Mouse (Mus musculus): ENCODE measurements around the gene Zbtb21.
"Not testable (repeated sequence)": the region's sequence is repeated elsewhere in the genome, so short reads cannot be mapped to it uniquely, and the experiment has no call there.

Gene Zbtb21

DNA sequence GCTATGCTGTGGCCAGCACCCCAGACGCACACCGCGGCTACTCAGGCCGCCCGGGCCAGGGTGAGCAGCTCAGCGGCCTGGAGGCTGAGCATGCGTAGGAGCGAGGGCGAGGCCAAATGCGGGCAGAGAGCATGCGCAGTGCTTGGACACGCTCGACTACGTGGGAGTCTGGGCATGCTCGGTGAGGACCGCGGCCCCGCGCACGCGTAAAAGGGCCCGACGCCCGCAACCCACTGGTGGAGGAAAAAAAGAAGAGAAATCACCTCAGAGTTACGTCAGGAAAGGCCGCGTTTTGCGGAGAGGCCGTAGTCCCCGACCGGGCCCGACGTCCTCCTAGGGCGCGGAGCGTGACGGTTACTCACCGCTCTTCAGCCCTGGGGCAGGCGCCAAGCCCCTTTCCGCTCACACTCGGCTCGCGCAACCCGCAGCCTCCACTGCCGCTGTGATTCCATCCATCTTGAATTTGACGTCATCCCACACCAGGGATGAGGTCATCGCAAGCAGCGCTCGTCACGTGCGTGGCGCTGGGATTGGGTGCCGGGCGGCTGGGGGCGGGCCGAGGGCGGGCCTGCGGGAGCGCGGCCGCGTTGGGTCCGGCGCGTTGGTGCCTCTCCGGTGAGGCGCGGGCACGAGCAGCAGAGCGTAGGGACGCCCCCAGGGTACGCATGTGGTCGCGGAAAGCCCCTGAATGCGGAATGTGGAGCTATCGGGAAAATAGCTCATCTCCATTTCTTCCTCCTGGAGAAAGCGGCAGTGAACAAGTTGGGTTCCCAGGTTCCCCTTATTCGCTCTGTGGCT is at the start of gene Zbtb21, which contains the start of gene C2cd2:
Zbtb21 (minus strand) TSS at position 472 of the 798 bp plus-strand sequence.
C2cd2 (minus strand) TSS at position 448 of the 798 bp plus-strand sequence.
- peak; percentile 96 to 98 for DNase-seq

DNA sequence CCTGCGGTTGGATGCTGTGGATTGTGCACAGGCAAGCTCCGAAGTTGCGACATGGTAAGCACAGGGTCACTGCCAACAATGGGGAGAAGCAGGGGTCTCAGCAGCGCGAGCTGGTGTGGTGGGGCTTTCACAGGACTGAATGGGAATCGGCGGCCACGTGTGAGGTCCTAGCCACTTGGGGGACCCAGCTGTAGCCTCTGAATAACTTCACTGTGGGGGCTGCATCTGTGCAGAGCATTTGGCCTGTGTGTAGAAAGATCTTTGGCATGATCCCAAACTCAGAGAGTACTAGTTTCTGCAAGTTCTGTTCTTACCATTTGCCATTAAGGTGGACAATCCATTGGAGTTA is 34.9 kb upstream of the Zbtb21 start:
- not testable (repeated sequence) for DNase-seq

DNA sequence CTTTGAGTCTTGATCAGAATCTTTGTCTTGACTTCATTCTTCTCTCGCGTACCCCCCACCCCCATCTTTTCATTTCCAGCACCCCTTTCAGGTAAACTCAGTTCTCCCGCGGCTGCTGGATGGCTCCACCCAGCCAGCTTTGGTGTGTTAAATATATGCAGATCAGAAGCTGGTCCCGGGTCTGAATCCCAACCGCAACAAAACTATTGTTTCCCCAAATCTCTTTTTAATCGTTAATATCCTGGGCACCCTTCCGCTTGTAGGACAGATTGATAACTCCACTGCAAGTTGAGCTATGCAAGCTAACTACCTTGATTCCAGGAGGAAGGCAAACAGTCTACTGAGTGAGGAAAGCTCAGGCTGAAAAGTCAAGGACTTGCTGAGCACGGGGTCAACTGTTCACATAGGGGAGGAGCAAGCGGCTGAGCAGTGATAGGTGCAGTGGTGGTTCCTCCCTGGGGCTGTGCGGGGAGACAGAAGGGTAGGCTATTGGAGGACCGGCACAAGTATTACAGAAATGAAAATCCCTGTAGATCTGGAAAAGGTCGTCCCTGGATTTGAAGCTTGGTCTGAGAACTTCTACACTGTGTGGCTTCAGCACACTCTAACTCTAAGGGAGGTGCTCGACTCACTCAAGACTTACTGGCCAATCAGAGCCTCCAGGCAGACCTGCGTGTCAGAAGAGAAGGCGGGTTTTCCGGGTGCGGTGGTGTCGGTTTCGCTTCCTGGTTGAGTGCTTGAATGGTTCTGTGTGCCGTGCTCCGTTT is 34.4 kb upstream of the Zbtb21 start, which contains the start of gene B230307C23Rik:
B230307C23Rik (plus strand) TSS at position 700 of the 767 bp plus-strand sequence.
- peak; percentile 89 to 90 for DNase-seq

DNA sequence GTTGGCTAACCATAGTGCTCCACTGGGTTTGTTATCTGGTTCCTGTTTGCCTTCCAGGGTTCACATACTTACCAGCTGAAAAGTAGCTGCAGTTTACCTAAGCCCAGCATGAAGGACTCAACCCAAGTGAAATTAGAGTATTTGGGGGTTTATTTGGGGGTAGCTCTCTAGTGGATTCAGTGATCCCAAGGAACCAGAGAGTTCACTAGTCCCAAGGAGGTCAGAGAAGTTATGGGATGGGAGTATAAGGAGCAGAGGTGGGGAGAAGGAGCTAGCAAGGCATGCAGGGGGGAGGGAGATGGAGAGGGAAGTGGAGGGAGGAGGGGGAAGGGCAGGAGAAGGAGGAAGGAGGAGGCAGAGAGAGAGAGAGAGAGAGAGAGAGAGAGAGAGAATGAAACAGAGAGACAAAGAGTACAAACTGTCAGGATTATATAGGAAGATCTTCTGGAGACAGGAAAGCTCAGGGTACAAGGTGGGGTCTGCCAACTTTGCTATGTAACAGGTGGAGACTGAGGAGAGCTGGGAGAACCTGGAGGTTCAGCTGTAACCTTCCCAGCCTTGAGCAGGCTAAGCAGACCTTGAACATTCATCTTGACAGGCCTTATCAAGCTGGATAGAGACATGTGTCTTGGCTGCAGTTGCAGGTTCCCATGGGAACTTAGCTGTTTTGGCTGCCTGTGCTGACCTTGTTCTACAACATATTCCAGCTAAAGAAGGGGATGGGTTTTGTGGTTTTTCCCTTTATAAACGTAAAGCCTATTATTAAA is 33.6 kb upstream of the Zbtb21 start:
- DNase-seq = no peak

DNA sequence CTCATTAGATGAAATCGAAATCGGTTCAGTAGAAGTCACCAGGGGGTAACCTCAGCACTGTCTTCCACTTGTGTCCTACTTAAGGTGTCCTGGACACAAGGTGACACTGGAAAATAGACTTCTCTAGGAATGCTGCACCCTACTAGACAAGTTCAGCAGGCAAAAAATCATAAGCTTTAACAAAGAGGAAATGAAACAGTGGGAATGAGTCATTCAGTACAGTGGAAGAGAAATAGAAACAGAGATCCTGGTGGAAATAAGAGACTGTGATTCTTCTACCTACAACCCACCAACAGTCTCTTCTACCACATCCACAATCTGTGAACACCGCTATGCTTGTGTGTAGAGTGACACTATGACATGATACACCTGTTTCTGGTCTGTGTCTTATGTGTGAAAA is 30.1 kb upstream of the Zbtb21 start:
- not testable (repeated sequence) for DNase-seq

DNA sequence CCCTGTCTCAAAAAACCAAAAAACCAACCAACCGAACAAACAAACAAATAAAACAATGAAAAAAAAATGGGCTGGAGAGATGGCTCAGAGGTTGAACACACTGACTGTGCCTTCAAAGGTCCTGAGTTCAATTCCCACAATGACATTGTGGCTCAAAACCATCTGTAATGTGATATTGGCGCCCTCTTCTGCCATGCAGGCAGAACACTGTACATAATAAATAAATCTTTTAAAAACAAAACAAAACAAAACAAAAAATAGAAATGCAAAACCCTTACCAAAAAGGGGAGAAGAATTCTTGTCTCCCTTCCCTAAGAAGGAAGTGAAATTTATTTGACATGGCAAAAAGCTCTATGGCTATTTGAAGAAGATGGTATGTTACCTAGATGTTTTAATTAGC is 29.1 kb upstream of the Zbtb21 start:
- no peak for DNase-seq

DNA sequence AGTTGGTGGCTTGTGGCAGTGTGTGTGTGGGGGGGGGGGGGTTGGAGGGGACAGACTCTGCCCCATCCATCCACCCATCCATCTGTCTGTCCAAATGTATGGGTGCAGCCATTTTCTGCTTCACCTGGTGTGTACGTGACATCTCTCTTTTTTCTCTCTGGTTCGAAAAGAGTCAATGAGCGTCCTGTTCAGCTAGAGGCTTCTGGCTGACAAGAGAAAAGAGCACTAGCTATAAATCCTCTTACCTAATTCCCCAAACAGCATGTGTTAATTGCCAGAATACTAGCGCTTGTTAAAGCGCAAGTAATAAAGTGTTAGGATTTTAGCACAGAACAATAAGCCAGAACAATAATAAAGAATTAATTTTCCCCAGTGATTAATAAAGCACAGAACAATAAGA is 22.2 kb upstream of the Zbtb21 start:
- DNase-seq = no peak

DNA sequence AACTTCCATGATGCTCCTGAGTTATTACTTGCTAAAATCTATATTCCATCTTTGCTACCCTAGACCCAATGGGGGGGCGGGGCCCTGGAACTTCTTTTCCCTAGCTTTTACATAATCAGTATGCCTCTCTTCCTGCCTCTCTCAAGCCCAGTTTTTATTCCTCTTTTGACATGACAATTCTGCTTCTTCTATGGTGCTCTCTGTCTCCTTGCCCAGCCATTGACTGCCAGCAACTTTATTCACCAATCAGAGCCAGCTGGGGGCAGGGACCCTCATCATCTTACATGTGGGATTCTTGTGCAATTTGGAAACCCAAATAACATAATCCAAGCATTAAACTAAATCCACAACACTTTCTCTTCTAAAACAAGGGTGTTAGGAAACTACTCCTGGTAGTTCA is 18.9 kb upstream of the Zbtb21 start:
- DNase-seq = no peak

DNA sequence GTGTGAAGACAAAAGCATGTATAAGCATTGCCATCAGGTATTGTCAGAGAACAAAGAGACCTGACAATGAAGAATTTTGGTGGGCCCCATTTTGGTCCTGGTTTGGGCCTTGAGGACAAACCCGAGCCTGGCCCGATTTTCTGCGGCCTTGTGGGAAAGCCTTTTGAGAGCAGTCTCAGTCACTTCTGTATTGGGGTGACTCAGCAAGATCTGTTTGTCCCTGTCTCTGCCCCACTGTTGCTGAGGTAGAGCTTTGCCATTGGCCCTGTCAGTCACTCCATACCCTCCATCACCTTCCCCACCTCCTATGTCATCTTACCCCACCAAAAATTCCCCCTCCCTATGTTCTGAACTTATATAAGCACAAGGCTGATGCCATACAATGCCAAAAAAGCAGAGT is 15.3 kb upstream of the Zbtb21 start:
- no peak for DNase-seq

DNA sequence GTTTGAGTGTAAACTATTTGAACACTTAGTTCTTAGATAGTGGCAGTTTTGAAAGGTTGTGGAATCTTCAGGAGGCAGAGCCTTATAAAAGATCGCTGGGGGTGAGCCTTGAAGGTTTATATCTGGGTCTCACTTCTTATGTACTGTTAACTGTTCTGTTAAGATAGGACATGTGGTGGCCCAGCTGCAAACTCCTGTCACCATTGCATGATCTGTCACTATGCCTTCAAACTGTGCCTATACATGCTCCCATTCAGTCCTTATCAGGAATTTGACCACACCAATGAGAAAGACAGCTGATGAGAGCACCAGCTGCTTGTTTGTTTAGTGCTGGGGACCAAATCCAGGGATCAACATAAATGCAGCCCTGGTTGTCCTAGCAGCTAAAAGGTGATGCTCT is 14.9 kb upstream of the Zbtb21 start:
- no peak for DNase-seq

DNA sequence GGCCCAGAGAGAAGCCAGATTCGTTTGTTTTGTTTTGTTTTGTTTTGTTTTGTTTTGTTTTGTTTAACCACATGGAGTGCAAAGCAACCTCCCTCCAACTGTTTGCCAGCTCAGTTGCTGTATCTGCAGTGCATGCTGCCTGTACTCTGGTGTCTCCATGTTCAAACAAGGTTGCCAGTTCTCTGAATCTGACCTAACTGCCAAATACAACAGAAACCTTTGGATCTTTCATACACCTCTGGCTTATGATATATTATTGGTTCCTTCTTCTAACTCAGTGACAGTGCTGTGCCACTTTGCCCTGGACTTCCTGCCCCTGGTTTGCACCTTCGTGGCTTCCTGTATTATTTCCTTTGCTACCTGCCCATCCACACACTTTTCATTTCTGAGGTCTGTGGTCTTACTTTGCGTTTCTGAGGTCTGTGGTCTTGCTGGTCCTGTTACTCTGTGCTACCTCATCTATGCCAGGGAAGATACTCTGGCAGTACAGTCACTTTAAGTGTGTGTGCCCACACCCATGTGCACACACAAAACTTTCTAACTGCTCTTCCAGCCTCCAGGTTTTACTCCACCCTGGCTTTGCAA is 1.6 kb upstream of the Zbtb21 start:
- DNase-seq = no peak

DNA sequence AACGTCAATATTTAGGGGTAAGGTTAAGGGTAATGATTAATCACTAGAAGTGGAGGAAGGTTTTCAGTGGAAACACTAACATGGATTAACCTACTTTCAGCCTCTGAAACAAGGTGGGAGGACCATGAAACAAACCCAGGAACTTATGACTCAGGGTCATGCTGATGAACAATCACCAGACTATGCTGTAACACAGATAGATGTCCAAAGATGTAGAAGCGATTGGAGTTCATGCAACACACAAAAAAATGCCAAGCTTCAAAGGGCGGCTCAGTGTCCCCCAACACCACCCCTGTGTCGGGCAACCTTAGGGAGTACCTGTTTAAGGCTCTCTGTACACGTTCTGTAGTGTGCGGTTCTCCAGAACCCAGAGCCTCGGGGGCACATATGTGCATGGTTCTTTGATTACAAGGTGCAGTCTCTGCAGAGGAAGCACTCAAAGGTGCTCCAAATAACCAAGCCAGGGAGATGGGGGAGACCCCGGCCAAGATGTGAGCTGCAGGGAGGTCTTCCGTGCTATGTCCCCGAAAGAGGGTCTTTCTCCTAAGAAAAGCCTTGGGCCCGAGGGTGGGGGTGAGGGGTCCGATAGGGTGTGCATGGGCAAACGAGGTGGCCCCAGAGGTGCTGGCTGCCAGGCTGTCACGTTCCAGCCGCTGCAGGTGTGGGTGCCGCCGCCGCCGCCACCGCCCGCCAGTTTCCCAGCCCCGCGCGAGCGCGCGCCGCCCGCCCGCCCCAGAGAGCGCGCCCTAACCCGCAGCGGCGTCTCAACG is 856 bp downstream of the Zbtb21 start:
- DNase-seq = no peak

DNA sequence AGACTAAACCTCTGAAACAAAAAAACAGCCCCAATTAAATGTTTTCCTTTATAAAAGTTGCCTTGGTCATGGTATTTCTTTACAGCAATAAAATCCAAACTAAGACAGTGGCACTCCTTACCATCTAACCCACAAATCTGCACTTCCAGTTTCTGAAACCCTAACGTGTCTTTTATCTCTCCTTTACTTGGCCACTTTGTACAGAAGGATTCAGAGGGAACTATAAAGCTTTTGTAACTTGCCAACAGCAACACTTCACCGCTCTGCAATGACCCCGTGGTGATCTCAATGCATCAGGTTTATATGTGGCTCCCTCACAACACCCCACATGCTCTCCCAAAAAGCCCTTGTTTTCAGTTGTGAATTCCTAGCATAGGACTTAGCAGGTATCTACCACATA is 2.1 kb downstream of the Zbtb21 start:
- DNase-seq = peak in 1 of 2 experiments; percentile 2

DNA sequence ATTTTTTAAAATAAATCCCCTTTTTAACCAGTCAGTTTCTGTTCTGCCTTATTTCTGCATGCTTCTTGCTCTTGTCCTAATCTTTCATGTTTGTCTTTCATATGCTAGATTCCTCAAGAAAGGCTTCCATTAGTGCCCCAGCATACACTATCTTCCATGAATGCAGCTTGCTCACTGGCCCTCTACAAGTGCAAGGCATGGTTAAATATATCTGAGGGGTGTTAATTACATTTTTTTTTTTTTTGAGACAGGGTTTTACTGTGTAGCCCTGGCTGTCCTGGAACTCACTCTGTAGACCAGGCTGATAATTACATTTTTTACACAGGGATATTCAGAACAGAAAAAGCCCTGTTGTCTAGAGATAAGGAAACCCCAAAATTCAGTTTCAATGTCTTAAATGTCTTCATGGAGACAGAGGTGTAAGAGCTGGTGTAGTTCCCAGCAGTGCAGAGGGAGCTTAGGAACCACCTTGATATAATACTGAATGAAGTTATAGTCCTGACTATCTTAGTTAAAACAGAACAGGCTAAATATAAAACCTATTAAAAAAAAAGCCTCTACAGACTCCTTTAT is 3.9 kb downstream of the Zbtb21 start:
- DNase-seq = no peak

DNA sequence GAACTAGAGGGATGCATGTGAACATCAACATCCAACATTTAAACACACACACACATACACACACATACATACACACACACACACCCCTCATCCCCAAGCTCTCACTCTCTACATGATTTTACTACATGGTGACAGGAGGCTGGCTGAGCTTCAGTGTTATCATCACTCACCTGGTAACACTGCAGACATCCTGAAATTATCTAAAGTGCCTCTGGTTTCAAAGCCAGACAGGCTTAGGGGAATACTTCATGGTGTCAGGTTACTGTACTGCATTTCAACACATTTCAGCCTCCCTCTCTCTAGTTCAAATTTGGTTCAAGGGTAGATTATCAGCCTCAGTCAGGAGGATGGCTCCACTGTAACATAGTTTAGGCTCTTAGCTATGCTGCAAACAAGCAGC is 4.8 kb downstream of the Zbtb21 start:
- no peak for DNase-seq

DNA sequence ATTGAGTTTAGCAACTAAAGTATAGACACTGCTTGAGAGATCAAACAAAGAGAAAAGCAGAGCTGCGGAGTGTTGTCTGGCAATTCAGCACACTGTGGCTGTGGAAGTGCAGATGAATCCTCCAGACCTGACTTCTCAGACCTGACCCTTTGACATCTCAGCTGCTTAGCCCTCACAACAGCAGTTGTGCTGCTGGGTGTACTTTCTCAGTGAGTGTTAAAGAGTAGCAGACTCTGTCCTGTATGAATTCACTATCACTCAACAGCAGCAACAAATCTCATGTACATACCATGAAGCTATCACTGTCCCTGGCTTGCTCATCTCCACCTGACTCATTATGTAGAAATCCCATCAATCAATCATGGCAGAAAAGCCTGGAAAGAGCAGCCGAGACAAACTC is 6.4 kb downstream of the Zbtb21 start:
- no peak for DNase-seq

DNA sequence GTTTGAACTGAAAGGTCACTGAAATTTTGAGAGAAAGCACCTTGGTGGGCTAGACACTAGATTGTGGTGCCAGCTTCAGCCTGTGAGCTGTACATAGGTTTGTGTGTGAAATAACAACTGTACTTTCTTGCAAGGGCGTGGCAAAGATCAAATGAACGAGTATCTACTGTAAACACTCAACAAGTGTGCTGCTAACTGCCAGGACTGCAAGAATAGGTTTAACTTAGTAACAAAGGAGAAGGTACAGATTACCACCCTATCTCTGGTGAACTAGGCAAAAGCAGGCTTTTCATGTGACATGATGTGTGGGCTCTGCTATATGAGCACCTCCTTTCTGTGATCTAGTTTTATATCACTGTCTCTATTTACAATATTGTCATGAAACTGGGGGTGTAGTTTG is 9.1 kb downstream of the Zbtb21 start:
- no peak for DNase-seq

DNA sequence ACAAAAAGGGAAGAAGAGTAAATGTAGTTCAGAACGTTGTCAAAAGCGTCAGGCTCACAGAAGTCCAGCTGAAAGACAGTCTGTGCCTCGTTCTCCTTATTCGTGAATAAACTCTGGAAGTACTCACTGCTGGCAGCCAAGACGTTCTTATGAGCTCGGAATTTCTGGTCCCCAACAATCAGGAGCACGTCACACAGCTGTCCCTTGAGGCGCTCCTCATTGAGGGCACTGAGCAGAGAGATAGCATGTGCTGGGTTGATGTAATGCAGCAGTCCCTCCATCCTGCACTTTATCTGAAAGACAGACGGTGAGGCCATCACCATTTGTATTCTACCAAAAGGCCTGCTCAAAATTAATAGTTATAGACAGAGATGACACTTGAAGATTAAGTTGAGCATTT is 9.6 kb downstream of the Zbtb21 start:
- DNase-seq = no peak

DNA sequence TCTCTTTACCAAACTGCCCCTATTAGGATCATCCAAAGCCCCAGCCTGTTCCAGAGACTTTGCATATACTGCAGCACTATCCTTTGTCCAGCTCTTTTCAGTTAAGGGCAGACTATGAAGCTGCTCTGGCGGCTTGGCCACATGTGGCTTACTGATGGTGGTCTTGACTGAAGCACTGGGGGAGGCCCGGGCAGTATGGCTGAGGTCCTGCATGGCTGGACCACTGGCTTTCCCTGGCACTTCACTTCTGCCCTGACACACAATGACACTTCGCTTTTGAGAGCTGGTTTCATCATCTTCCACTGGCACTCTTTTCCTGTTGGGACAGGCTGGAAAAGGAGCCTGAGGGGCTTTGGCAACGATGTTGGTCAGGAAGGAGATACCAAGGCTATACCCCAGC is 10.1 kb downstream of the Zbtb21 start:
- no peak for DNase-seq

DNA sequence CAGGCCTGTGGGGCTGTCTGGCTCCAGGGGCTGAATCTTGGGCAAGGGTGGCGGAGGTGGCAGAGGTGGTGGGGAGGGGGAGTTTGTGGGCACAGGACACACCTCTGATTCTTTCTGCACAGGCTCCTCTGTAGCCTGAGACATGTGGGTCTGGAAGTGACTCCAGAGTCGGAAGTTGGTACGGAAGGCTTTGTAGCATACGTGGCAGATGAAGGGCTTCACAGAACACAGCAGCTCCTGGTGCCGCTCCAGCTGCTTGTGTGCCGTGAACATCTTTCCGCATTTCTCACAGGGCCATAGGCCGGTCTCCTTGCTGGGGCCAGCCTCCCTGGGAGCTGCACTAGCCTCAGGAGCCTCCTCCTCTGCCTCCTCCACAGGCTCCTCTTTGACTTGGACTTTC is 12.4 kb downstream of the Zbtb21 start:
- DNase-seq = peak in 1 of 2 experiments; percentile 3

DNA sequence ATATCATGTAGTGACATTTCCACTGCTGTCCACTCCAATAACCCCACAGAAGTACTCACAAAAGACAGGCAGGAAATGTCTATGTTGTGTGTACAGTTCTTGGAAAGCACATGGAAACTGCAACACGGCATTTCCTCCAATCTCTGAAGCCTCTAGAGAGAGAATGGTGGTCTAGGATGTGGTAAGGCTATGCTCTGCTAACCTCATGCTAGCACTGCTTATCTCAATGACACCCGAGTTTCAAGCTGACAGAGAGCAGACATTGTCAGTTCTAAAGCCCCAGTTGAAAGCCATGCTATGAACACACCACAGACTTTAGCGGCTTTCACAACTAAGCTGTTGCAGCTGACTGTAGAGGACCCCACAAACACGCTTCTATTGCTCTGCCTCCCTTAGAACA is 13.6 kb downstream of the Zbtb21 start:
- no peak for DNase-seq

DNA sequence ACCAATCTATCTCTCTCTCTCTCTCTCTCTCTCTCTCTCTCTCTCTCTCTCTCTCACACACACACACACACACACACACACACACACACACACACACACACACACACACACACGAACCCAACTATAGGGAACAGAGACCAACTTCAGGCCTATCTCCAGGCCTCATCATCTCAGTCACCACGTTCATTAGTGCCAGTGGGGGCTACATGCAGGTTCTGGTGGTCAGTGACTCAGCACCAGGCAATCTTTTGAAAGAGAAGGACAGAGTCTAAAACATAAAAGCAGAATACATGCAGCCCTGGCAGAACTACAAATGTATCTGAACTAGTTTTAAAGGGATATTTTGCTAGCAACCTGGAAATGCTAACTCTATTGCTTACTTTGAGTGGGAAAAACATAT is 15.4 kb downstream of the Zbtb21 start:
- DNase-seq = not testable (repeated sequence)

Measured in lung, postnatal 4 days (tissue).